Mouse (Mus musculus) large intestine, adult 2 months (tissue): ENCODE measurements around the gene Phb2. TPM values are rescaled to one million over a fixed set of nuclear protein-coding genes. Genes with fewer than 3 reads are reported as not detected.

Experiments
- DNase-seq: peaks from one replicate; pipeline ENCODE4 v3.0.0-alpha.2; 2012; ENCODE audit warnings: low read depth, low spot score
- WGBS: fragments of 180-500 bp; shearing (Covaris S2); methylation state at CpG from one replicate; pipeline ENCODE4 v1.1.7; 2018; 5-methylcytosine and 5-hydroxymethylcytosine counted together
- polyA plus RNA-seq: library from polyadenylated mRNA; depleted of rRNA; stranded (reverse); fragments of >200 nt; gene quantifications from 2 replicates; pipeline ENCODE4 v1.2.3, GENCODE M21; 2012

Phb2 gene
- polyA plus RNA-seq, 1 experiment, result 267 TPM

- no peak for DNase-seq
- 60% methylated on average over 8 of the region's 8 CpGs for WGBS
These were observed 23.9 kb upstream of the Phb2 start for GRCm38 (mm10) chr6:124688151-124688758.

GRCm38 (mm10) chr6:124689011-124689410, 23.1 kb upstream of the Phb2 start:
- no peak for DNase-seq
- 93% methylated on average over 3 of the region's 3 CpGs for WGBS

GRCm38 (mm10) chr6:124690517-124690916, 21.6 kb upstream of the Phb2 start:
- DNase-seq, result no peak
- WGBS, result 93% methylated on average over 3 of the region's 3 CpGs

- DNase-seq, result no peak
- 43% methylated on average over 15 of the region's 15 CpGs for WGBS
These were observed 18.7 kb upstream of the Phb2 start for GRCm38 (mm10) chr6:124693243-124693981.

GRCm38 (mm10) chr6:124694166-124694955, 17.8 kb upstream of the Phb2 start:
- no peak for DNase-seq
- WGBS, result 29% methylated on average over 15 of the region's 15 CpGs

GRCm38 (mm10) chr6:124696441-124697150, 15.5 kb upstream of the Phb2 start:
- DNase-seq, result no peak
- 88% methylated on average over 7 of the region's 7 CpGs for WGBS

- no peak for DNase-seq
- 61% methylated on average over 6 of the region's 6 CpGs for WGBS
These were observed 13.4 kb upstream of the Phb2 start for GRCm38 (mm10) chr6:124698751-124699150.

GRCm38 (mm10) chr6:124699366-124699765, 12.8 kb upstream of the Phb2 start:
- 93% methylated on average over 4 of the region's 4 CpGs for WGBS

GRCm38 (mm10) chr6:124699962-124700610, 12.1 kb upstream of the Phb2 start:
- WGBS, result 56% methylated on average over 11 of the region's 11 CpGs
- DNase-seq, result no peak

More at GRCm38 (mm10) chr6:124699366-124699765, 12.8 kb upstream of the Phb2 start:
- DNase-seq, result no peak

- no peak for DNase-seq
- WGBS, result 72% methylated on average over 8 of the region's 8 CpGs
These were observed 10.8 kb upstream of the Phb2 start for GRCm38 (mm10) chr6:124701338-124701737.

GRCm38 (mm10) chr6:124702102-124702783, 9.9 kb upstream of the Phb2 start:
- no peak for DNase-seq
- WGBS, result 91% methylated on average over 17 of the region's 17 CpGs

GRCm38 (mm10) chr6:124702784-124703103, 9.4 kb upstream of the Phb2 start:
- DNase-seq, result no peak

GRCm38 (mm10) chr6:124703789-124704188, 8.3 kb upstream of the Phb2 start:
- no peak for DNase-seq
- WGBS, result 71% methylated on average over 7 of the region's 7 CpGs

More at GRCm38 (mm10) chr6:124702784-124703103, 9.4 kb upstream of the Phb2 start:
- WGBS, result 50% methylated on average over 3 of the region's 3 CpGs

- WGBS, result 89% methylated on average over 2 of the region's 2 CpGs
- no peak for DNase-seq
These were observed 7.7 kb upstream of the Phb2 start for GRCm38 (mm10) chr6:124704417-124704816.

GRCm38 (mm10) chr6:124706061-124706627, 6.0 kb upstream of the Phb2 start:
- no peak for DNase-seq
- WGBS, result 66% methylated on average over 5 of the region's 5 CpGs

- 57% methylated on average over 10 of the region's 10 CpGs for WGBS
These were observed 3.7 kb upstream of the Phb2 start for GRCm38 (mm10) chr6:124708289-124708889.

GRCm38 (mm10) chr6:124712918-124713317, 782 bp downstream of the Phb2 start:
- no peak for DNase-seq
- WGBS, result 6% methylated on average over 11 of the region's 11 CpGs

More at GRCm38 (mm10) chr6:124708289-124708889, 3.7 kb upstream of the Phb2 start:
- DNase-seq, result no peak

- 21% methylated on average over 20 of the region's 20 CpGs for WGBS
These were observed 4.8 kb downstream of the Phb2 start for GRCm38 (mm10) chr6:124716864-124717490.

More at GRCm38 (mm10) chr6:124716864-124717490, 4.8 kb downstream of the Phb2 start:
- DNase-seq, result no peak
